Mouse (Mus musculus) ovary, postnatal 36 days (tissue): ENCODE results near the gene Flnc.
A peak's percentile ranks its signal among the peaks of the same experiment; 100 is the strongest.
"Not testable (repeated sequence)": the region's sequence is repeated elsewhere in the genome, so short reads cannot be mapped to it uniquely, and the experiment has no call there.

Source experiments
- DNase-seq: peaks from one replicate; pipeline ENCODE4 v3.0.0; 2022; ENCODE audit warnings: low spot score, mixed read lengths

The Flnc gene

GRCm38 (mm10) chr6:29433038-29433803 lies at the start of gene Flnc:
Gene Flnc (plus strand): TSS chr6:29433256.
- DNase-seq, result peak; percentile 28

GRCm38 (mm10) chr6:29388052-29388518 lies 45.0 kb upstream of the Flnc start, which contains the start of gene Opn1sw:
Gene Opn1sw (minus strand): TSS chr6:29388468.
- DNase-seq, result peak; percentile 22

- peak; percentile 83 for DNase-seq
Measured at GRCm38 (mm10) chr6:29388606-29389080, 44.4 kb upstream of the Flnc start.

DNA sequence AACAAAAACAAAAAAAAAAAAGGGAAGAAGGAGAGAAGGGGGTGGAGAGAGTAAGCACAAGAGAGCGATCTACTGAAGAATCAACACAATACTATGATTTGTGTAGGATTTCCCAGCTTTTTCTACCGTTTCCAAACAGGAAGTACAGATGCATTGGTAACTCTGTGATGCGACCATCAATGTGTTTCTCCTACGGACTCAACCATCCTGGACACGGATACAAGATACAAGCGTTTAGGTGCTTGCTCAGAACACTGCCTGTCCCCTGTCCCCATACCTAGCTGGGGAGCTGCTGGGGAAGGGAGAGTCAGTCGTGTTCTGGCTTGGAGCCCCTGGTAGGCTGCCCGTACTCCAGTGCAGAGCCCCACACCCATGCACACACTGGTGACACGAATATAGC lies 43.6 kb upstream of the Flnc start:
- no peak for DNase-seq

- DNase-seq, result not testable (repeated sequence)
Measured at GRCm38 (mm10) chr6:29390500-29390899, 42.6 kb upstream of the Flnc start.

DNA sequence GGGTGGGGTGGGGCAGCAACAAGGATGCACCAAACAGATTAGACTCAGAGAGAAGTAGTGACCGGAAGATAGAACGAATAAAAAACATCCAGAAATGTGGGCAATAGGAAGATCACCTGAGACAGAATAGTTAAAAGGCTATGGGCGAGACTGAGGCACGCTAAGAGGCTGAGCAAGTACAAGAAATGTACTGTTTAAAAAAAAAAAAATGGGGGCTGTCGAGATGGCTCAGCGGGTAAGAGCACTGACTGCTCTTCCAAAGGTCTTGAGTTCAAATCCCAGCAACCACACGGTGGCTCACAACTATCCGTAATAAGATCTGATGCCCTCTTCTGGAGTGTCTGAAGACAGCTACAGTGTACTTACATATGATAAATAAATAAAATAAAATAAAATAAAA lies 41.8 kb upstream of the Flnc start:
- DNase-seq, result not testable (repeated sequence)

DNA sequence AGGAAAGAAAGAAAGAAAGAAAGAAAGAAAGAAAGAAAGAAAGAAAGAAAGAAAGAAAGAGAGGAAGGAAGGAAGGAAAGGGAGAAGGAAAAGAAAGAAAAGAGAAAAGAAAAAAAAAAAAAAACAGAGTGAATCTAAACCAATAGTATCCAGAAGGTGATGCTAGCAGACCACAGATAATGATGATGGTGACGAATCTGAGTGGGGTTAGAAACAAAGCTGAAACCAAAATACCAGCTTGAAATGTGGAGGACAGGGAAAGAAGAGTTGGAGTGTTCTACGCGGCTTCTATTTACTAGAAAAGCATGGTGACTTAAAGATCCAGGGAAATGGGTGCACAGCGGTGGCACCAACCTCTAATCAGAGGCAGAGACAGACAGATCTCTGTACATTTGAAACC lies 41.3 kb upstream of the Flnc start:
- no peak for DNase-seq

- DNase-seq, result no peak
Measured at GRCm38 (mm10) chr6:29394286-29394685, 38.8 kb upstream of the Flnc start.

DNA sequence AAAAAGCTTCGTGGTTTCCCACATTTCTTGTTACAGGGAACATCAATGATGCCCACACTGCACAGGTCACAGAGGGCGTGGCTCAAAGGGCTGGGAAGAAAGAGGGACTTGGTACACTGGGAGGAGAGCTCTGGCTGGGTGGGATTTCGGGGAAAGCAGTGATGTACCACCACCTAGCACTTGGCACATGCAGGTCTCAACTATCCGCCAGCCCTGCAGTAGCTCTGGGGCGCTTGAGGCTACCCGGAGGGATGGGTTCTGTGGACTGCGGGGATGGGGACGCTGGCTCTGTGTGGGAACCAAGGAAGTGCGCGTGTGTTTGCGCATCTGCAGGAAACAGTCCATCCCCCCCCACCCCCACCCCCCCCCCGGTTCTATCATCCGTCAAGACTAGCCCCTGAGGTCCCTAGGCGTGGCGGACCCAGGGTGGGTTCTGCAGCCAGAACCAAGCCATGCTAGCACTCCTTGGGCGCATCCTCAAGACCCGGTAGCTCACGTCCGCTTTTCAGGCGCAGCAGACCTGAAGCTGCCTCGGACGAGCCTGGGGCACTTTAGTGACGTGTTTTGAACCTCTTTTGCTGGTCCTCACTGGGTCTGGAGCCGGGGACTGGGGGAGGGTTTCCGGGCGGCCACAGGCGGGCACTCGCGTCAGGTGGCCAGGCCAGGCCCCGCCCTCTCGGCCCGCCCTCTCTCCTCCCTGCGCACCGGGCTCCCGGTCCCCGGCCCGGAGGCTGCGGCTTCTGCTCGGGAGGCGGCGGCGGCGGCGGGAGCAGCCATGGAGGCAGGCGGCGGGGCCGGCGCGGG lies 36.9 kb upstream of the Flnc start, which contains the start of gene Ccdc136:
Gene Ccdc136 (plus strand): TSS at position 400 of the 804 bp plus-strand sequence.
- peak; percentile 81 for DNase-seq

DNA sequence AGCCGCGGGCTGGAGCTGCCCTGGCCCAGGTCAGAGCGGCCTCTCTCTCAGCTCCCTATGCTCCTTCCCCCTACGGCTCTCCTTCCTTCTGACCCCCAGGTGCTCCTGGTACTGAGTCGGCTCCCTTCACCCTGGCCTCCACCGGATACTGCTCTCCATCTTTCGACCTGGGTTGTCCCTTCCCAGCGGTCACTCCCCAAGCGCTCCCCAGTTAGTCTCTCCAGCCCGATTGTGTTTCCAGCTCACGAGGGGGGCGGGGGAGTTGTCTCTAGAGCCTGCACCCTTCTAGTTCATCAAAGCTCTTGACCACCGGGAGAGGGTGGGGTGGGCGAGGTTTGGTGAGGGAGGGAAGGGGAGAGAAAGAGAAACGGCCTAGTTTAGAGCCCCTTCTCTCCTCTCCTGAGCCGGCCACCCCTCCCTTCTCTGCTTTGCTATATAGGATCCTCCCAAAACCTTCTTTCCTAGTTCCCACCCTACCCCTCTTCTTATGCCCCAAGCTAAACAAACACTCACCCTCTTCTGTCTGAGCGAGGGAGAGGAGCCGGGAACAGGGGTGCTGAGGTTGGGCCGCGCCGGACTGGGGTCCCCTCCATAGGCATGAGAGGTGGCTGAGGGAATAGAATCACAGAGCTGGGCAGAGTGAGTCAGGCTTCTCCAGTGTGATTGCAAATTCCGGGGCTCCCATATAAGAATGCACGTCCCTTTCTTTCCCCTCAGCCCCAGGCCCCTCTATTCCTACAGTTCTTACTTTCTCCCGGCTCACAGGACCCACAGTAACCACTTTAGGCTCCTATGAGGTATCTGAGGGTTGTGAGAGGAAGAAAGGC lies 36.1 kb upstream of the Flnc start:
- no peak for DNase-seq

DNA sequence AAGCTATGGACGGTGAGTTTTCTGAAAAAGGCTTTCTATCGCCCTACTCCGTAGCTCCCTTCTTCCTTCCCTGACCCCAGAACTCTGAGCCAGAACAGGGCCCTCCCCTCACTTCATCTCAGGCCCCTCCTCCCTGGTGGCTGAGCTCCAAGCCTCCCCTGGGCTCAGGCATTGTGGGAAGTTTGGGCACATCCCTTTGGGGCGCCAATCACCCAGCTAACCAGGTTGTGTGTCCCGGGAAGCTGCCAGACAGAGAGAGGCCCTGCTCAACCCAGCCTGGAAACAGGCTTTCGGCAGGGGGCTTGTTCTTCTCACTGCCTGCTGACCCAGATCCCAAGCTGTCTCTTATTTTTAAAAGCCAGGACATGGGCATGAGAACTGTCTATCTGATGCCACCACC lies 35.5 kb upstream of the Flnc start:
- DNase-seq, result no peak

DNA sequence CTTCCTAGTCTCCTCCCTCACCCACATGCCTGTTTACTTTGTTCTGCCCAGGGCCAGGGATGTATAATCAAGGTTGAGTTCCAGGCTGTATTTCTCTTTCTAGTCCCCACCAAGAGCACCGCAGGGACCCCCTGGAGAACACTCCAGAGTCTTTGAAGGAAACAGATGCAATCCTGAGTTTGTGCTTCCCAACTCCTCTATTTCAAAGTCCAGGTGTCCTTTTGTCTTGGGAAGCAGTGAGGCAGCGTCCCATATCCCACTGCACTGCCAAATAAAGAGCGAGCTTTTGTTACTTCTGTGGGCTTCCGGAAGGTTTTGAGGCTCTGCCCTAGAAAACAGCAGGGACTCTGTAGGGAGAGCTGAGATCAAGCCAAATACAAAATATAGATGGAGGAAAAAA lies 33.2 kb upstream of the Flnc start:
- DNase-seq, result no peak

DNA sequence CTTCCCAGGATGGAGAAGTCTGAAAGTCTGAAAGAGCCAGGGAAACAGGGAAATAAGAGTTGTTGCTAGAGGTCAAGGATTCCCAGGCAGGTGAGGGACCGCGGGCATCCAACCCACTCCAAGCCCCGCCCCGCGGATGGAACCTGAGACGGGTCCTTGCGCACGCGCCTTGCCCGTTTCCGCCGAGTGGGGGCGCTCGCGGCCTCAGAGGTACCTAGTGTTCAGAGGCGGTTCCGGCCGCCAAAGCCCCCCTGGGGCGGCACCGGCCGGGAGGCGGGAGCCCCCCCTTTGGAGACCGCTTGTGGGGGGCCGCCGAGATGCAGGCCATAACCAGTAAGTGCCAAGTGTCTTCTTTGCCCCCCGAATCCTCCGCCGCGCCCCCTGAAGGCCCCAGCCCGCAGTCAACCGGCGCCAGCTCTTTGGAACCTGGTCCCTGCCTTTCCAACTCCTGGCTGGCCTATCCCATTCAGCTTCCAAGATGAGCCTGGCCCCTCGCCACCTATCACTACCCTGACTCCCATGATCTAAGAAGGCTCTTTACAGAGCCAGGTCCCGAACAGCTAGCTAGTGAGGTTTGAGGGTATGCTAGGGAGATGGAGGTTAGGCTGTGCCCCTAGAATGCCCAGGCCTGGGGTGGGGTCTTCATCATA lies 30.2 kb upstream of the Flnc start:
- peak; percentile 32 for DNase-seq

DNA sequence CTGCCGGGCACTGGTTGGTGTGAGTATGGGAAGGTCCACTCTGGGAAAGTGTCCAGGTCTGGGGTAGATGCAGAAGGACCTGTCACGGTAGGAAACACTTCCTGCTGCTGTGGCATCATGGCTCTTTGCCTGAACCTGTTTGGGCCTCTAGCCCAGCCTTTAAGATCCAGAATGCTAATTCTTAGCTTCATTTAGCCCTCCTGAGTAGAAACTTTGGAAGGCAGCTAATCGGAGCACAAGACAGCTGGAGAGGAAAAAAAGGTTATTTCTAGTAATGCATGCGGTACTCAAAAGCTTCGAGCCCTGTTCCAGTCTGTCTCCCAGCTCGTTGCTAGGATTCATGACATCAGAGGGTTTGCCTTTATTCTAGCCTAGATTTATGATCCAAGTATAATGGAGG lies 26.6 kb upstream of the Flnc start:
- no peak for DNase-seq

DNA sequence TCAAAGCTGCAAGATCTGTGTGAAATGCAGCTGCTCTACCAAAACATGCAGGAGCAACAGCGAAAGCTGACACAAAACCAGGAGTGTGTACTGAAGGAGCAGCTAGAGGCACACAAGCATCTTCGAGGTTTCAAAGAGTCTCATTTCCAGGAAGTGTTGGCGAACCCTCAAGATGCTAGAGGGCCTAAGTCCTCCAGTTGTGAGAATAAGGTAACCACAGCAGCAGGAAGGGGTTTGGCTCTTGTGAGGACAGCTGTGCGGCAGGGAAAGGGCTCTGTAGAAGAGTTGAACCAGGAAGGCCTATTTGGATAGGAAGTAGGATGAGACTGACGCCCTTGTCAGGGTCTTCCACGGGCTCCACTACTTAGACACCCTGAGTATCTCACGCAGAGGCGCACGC lies 17.6 kb upstream of the Flnc start:
- no peak for DNase-seq

- DNase-seq, result no peak
Measured at GRCm38 (mm10) chr6:29420596-29420995, 12.5 kb upstream of the Flnc start.

DNA sequence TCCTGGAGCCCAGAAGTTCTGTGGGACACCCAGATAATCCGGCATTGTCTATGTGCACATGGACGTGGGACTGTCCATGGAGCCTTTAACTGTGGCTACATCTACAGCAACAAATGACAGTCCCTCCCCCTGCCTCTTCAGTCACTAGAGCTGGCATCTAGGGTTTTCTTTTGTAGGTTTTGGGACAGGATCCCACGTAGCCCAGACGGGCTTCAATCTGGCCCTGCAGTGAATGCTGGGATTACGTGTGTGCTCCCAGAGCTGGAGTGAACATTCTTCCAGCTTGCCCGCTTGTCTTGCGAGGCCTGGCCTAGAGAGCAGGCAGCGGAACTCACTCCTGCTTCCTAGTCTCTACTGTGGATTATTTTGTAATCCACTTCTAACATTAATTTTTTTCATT lies 7.9 kb upstream of the Flnc start:
- DNase-seq, result no peak

- DNase-seq, result no peak
Measured at GRCm38 (mm10) chr6:29426331-29426730, 6.7 kb upstream of the Flnc start.

GRCm38 (mm10) chr6:29428171-29428570 lies 4.9 kb upstream of the Flnc start:
- DNase-seq, result no peak

- DNase-seq, result no peak
Measured at GRCm38 (mm10) chr6:29430681-29431420, 2.2 kb upstream of the Flnc start.

- DNase-seq, result no peak
Measured at GRCm38 (mm10) chr6:29431473-29431872, 1.6 kb upstream of the Flnc start.
